Mouse (Mus musculus) brain, embryonic 14.5 days (tissue): Measurements from ENCODE around the gene Alpk1. TPM values are rescaled to one million over a fixed set of nuclear protein-coding genes. Genes with fewer than 3 reads are reported as not detected.
A peak's percentile ranks its signal among the peaks of the same experiment; 100 is the strongest.

Source experiments
- DNase-seq: peaks from one replicate; pipeline ENCODE4 v3.0.0-alpha.2; 2011; ENCODE audit warnings: low read depth
- CTCF ChIP-seq: fragments of 200-500 bp; IDR thresholded peaks from 2 replicates; pipeline ENCODE4 v1.5.1; 2012; ENCODE audit warnings: inconsistent platforms, mild to moderate bottlenecking, moderate library complexity, borderline replicate concordance; ENCODE audit not compliant: insufficient read depth, insufficient read length; ENCODE audit errors: extremely low read depth
- POLR2A ChIP-seq: fragments of 200-500 bp; IDR thresholded peaks from 2 replicates; pipeline ENCODE4 v1.6.1; 2012; ENCODE audit warnings: mild to moderate bottlenecking, inconsistent platforms, borderline replicate concordance; ENCODE audit not compliant: poor library complexity, insufficient read depth, insufficient read length, severe bottlenecking; ENCODE audit errors: extremely low read depth
- polyA plus RNA-seq: library from polyadenylated mRNA; depleted of rRNA; stranded (reverse); fragments of >200 nt; gene quantifications from 2 replicates; pipeline ENCODE4 v1.2.3, GENCODE M21; 2012

Alpk1 gene
- polyA plus RNA-seq, 1 experiment = 2.2 TPM

GRCm38 (mm10) chr3:127640762-127641700, 139.3 kb downstream of the Alpk1 start:
- TF ChIP-seq CTCF (no peak), POLR2A (no peak)
- peak; percentile 41 for DNase-seq

GRCm38 (mm10) chr3:127639875-127640761, 140.2 kb downstream of the Alpk1 start:
- peak; percentile 91 for DNase-seq
- no peak for TF ChIP-seq POLR2A
- TF ChIP-seq CTCF = peak; percentile 77

GRCm38 (mm10) chr3:127634984-127635349, 145.4 kb downstream of the Alpk1 start:
- DNase-seq = no peak
- TF ChIP-seq CTCF = no peak
- no peak for TF ChIP-seq POLR2A

GRCm38 (mm10) chr3:127634101-127634983, 146.0 kb downstream of the Alpk1 start:
- DNase-seq = peak; percentile 92
- TF ChIP-seq CTCF (peak; percentile 93), POLR2A (no peak)

GRCm38 (mm10) chr3:127633080-127634032, 147.0 kb downstream of the Alpk1 start, which contains the start of gene Neurog2:
Neurog2 (plus strand) TSS chr3:127633135.
- DNase-seq = no peak
- no peak for TF ChIP-seq CTCF
- TF ChIP-seq POLR2A = peak; percentile 38; the same call in 1 of the 2 replicates

GRCm38 (mm10) chr3:127632531-127632930, 147.8 kb downstream of the Alpk1 start:
- TF ChIP-seq CTCF = no peak
- TF ChIP-seq POLR2A = no peak
- peak; percentile 97 for DNase-seq

GRCm38 (mm10) chr3:127631582-127631981, 148.7 kb downstream of the Alpk1 start:
- peak; percentile 79 for DNase-seq
- TF ChIP-seq CTCF (no peak), POLR2A (no peak)

GRCm38 (mm10) chr3:127630735-127631372, 149.5 kb downstream of the Alpk1 start:
- peak; percentile 67 for DNase-seq
- no peak for TF ChIP-seq CTCF
- TF ChIP-seq POLR2A = no peak

GRCm38 (mm10) chr3:127630190-127630589, 150.1 kb downstream of the Alpk1 start:
- DNase-seq = peak; percentile 65
- no peak for TF ChIP-seq CTCF
- TF ChIP-seq POLR2A = no peak
